Mouse (Mus musculus): ENCODE data around the gene Gsta3. TPM values are rescaled to one million over a fixed set of nuclear protein-coding genes. Genes with fewer than 3 reads are reported as not detected.
"Not testable (repeated sequence)": the region's sequence is repeated elsewhere in the genome, so short reads cannot be mapped to it uniquely, and the experiment has no call there.

Gene Gsta3
- polyA plus RNA-seq, 1 experiment from 2014 or later = not detected

GRCm38 (mm10) chr1:21273091-21273490 is 32.7 kb downstream of the Gsta3 start:
- Histone ChIP-seq H3K4me1 (ENCODE audit: control insufficient read depth, insufficient read depth, low read length) (no peaks in the 10 kb centered on the region), H3K27me3 (ENCODE audit: control insufficient read depth, insufficient read depth, low read length) (no peaks in the 10 kb centered on the region), H3K9ac (replicated peaks; ENCODE audit: low read length) (no peak overlapping the region), H3K4me2 (ENCODE audit: low read depth, low read length) (no peak overlapping the region), H3K9me3 (replicated peaks; ENCODE audit: control insufficient read depth, low read length) (no peaks in the 10 kb centered on the region), H3K27ac (replicated peaks; ENCODE audit: low read depth, low read length) (no peak overlapping the region), H3K36me3 (replicated peaks; ENCODE audit: control insufficient read depth, insufficient read depth, low read depth, low read length) (no peaks in the 10 kb centered on the region), H3K4me3 (ENCODE audit: low read depth, low read length) (no peak overlapping the region)
- DNase-seq (ENCODE audit: low spot score) (no peak), ATAC-seq (replicated peaks; ENCODE audit: insufficient number of reproducible peaks, low FRiP score, low TSS enrichment, low read depth) (no peak)
- 91% methylated on average over 6 of the region's 6 CpGs for WGBS

GRCm38 (mm10) chr1:21274437-21275040 is 34.1 kb downstream of the Gsta3 start:
- H3K9ac ChIP-seq (replicated peaks; ENCODE audit: low read length) = no peak overlapping the region
- no peaks in the 10 kb centered on the region for H3K9me3 ChIP-seq (replicated peaks; ENCODE audit: control insufficient read depth, low read length)
- no peak overlapping the region for H3K4me2 ChIP-seq (ENCODE audit: low read depth, low read length)
- H3K4me1 ChIP-seq (ENCODE audit: control insufficient read depth, insufficient read depth, low read length) = no peaks in the 10 kb centered on the region
- ATAC-seq (replicated peaks; ENCODE audit: insufficient number of reproducible peaks, low FRiP score, low TSS enrichment, low read depth) (no peak), DNase-seq (ENCODE audit: low spot score) (no peak)
- no peaks in the 10 kb centered on the region for H3K36me3 ChIP-seq (replicated peaks; ENCODE audit: control insufficient read depth, insufficient read depth, low read depth, low read length)
- no peak overlapping the region for H3K27ac ChIP-seq (replicated peaks; ENCODE audit: low read depth, low read length)
- WGBS = 76% methylated on average over 2 of the region's 2 CpGs
- H3K4me3 ChIP-seq (ENCODE audit: low read depth, low read length) = no peak overlapping the region
- no peaks in the 10 kb centered on the region for H3K27me3 ChIP-seq (ENCODE audit: control insufficient read depth, insufficient read depth, low read length)

GRCm38 (mm10) chr1:21275366-21275765 is 35.0 kb downstream of the Gsta3 start:
- WGBS = 86% methylated on average over 5 of the region's 5 CpGs
- not testable (repeated sequence) for H3K9me3 ChIP-seq (replicated peaks; ENCODE audit: control insufficient read depth, low read length); H3K36me3 ChIP-seq (replicated peaks; ENCODE audit: control insufficient read depth, insufficient read depth, low read depth, low read length); H3K27ac ChIP-seq (replicated peaks; ENCODE audit: low read depth, low read length); H3K9ac ChIP-seq (replicated peaks; ENCODE audit: low read length); H3K4me1 ChIP-seq (ENCODE audit: control insufficient read depth, insufficient read depth, low read length); H3K27me3 ChIP-seq (ENCODE audit: control insufficient read depth, insufficient read depth, low read length); DNase-seq (ENCODE audit: low spot score); H3K4me3 ChIP-seq (ENCODE audit: low read depth, low read length); H3K4me2 ChIP-seq (ENCODE audit: low read depth, low read length); ATAC-seq (replicated peaks; ENCODE audit: insufficient number of reproducible peaks, low FRiP score, low TSS enrichment, low read depth)

DNA sequence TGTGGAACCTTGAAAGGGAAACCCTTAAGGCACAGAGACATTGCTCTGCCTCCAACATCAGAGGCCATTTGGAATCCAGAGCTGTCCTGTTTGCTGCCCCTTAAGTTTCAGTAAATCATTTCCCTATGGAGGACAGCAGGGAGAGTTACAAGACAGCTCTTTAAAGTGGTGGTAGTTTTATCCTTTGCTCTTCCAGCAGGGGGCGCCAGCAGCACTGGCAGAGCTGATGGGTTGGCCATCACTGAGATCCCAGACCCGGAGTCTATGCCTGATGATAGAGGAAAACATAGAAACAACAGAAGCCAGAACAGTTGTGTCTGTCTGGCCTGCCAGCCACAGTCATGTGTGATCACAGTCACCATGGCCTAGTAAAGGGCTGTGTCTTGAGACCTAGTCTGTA is 35.8 kb downstream of the Gsta3 start:
- not testable (repeated sequence) for ATAC-seq (replicated peaks; ENCODE audit: insufficient number of reproducible peaks, low FRiP score, low TSS enrichment, low read depth); H3K27me3 ChIP-seq (ENCODE audit: control insufficient read depth, insufficient read depth, low read length); DNase-seq (ENCODE audit: low spot score); H3K4me3 ChIP-seq (ENCODE audit: low read depth, low read length); H3K27ac ChIP-seq (replicated peaks; ENCODE audit: low read depth, low read length); H3K4me1 ChIP-seq (ENCODE audit: control insufficient read depth, insufficient read depth, low read length); H3K9me3 ChIP-seq (replicated peaks; ENCODE audit: control insufficient read depth, low read length); H3K9ac ChIP-seq (replicated peaks; ENCODE audit: low read length); H3K36me3 ChIP-seq (replicated peaks; ENCODE audit: control insufficient read depth, insufficient read depth, low read depth, low read length); H3K4me2 ChIP-seq (ENCODE audit: low read depth, low read length)
- 36% methylated on average over 1 of the region's 2 CpGs for WGBS

GRCm38 (mm10) chr1:21280306-21280705 is 39.9 kb downstream of the Gsta3 start:
- no peaks in the 10 kb centered on the region for H3K4me1 ChIP-seq (ENCODE audit: control insufficient read depth, insufficient read depth, low read length)
- no peak for DNase-seq (ENCODE audit: low spot score)
- H3K36me3 ChIP-seq (replicated peaks; ENCODE audit: control insufficient read depth, insufficient read depth, low read depth, low read length) = no peaks in the 10 kb centered on the region
- 78% methylated on average over 2 of the region's 2 CpGs for WGBS
- H3K9me3 ChIP-seq (replicated peaks; ENCODE audit: control insufficient read depth, low read length) = no peaks in the 10 kb centered on the region
- no peak overlapping the region for H3K27ac ChIP-seq (replicated peaks; ENCODE audit: low read depth, low read length)
- no peak overlapping the region for H3K4me2 ChIP-seq (ENCODE audit: low read depth, low read length)
- H3K4me3 ChIP-seq (ENCODE audit: low read depth, low read length) = no peak overlapping the region
- ATAC-seq (replicated peaks; ENCODE audit: insufficient number of reproducible peaks, low FRiP score, low TSS enrichment, low read depth) = no peak
- H3K9ac ChIP-seq (replicated peaks; ENCODE audit: low read length) = no peak overlapping the region
- no peaks in the 10 kb centered on the region for H3K27me3 ChIP-seq (ENCODE audit: control insufficient read depth, insufficient read depth, low read length)

- not testable (repeated sequence) for H3K27ac ChIP-seq (replicated peaks; ENCODE audit: low read depth, low read length); ATAC-seq (replicated peaks; ENCODE audit: insufficient number of reproducible peaks, low FRiP score, low TSS enrichment, low read depth); H3K36me3 ChIP-seq (replicated peaks; ENCODE audit: control insufficient read depth, insufficient read depth, low read depth, low read length); H3K27me3 ChIP-seq (ENCODE audit: control insufficient read depth, insufficient read depth, low read length); H3K9me3 ChIP-seq (replicated peaks; ENCODE audit: control insufficient read depth, low read length); DNase-seq (ENCODE audit: low spot score); H3K4me2 ChIP-seq (ENCODE audit: low read depth, low read length); H3K4me1 ChIP-seq (ENCODE audit: control insufficient read depth, insufficient read depth, low read length); H3K4me3 ChIP-seq (ENCODE audit: low read depth, low read length); H3K9ac ChIP-seq (replicated peaks; ENCODE audit: low read length)
- 65% methylated on average over 2 of the region's 2 CpGs for WGBS
These were observed 44.3 kb downstream of the Gsta3 start for GRCm38 (mm10) chr1:21284644-21285043.

DNA sequence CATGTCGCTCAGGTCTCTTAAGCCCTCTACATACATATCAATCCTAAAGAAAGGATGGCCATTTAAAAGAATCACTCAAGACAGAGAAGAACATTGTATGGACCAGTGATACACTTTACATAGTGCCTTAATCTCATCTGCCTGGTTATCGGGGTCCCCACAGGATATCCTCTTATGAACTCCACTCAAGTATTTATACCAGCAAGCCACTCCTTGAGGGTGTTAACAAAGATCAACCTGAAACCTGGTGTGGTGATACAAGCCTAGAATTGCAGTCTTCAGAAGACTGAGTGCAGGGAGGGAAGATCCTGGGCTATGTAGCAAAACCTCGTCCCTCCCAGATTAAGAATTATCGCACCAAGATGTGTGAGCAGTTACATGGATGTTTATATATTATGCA is 51.0 kb downstream of the Gsta3 start:
- Histone ChIP-seq H3K9ac (replicated peaks; ENCODE audit: low read length) (no peak overlapping the region), H3K4me2 (ENCODE audit: low read depth, low read length) (no peak overlapping the region), H3K36me3 (replicated peaks; ENCODE audit: control insufficient read depth, insufficient read depth, low read depth, low read length) (no peaks in the 10 kb centered on the region), H3K9me3 (replicated peaks; ENCODE audit: control insufficient read depth, low read length) (no peaks in the 10 kb centered on the region), H3K27ac (replicated peaks; ENCODE audit: low read depth, low read length) (no peak overlapping the region), H3K4me3 (ENCODE audit: low read depth, low read length) (no peak overlapping the region), H3K27me3 (ENCODE audit: control insufficient read depth, insufficient read depth, low read length) (no peaks in the 10 kb centered on the region), H3K4me1 (ENCODE audit: control insufficient read depth, insufficient read depth, low read length) (no peaks in the 10 kb centered on the region)
- ATAC-seq (replicated peaks; ENCODE audit: insufficient number of reproducible peaks, low FRiP score, low TSS enrichment, low read depth) (no peak), DNase-seq (ENCODE audit: low spot score) (no peak)
- 93% methylated on average over 4 of the region's 4 CpGs for WGBS

DNA sequence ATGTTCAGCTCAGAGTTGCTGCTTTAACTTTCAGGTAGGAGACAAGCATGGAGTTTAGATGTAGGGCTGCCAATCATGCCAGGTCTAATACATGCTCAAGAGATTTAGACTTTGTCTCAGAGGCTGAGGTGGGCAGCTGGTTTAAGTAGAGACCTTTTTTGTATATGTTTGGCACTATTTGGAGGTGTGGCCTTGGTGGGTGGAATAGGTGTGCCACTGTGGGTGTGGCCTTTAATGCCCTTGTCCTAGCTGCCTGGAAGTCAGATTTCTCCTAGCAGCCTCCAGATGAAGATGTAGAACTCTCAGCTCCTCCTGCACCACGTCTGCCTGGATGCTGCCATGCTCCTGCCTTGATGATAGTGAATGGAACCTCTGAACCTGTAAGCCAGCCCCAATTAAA is 52.2 kb downstream of the Gsta3 start:
- H3K4me2 ChIP-seq (ENCODE audit: low read depth, low read length) = no peak overlapping the region
- no peaks in the 10 kb centered on the region for H3K9me3 ChIP-seq (replicated peaks; ENCODE audit: control insufficient read depth, low read length)
- H3K36me3 ChIP-seq (replicated peaks; ENCODE audit: control insufficient read depth, insufficient read depth, low read depth, low read length) = no peaks in the 10 kb centered on the region
- no peaks in the 10 kb centered on the region for H3K27me3 ChIP-seq (ENCODE audit: control insufficient read depth, insufficient read depth, low read length)
- no peak overlapping the region for H3K27ac ChIP-seq (replicated peaks; ENCODE audit: low read depth, low read length)
- H3K4me3 ChIP-seq (ENCODE audit: low read depth, low read length) = no peak overlapping the region
- DNase-seq (ENCODE audit: low spot score) (no peak), ATAC-seq (replicated peaks; ENCODE audit: insufficient number of reproducible peaks, low FRiP score, low TSS enrichment, low read depth) (no peak)
- H3K9ac ChIP-seq (replicated peaks; ENCODE audit: low read length) = no peak overlapping the region
- 65% methylated on average over 1 of the region's 1 CpGs for WGBS
- no peaks in the 10 kb centered on the region for H3K4me1 ChIP-seq (ENCODE audit: control insufficient read depth, insufficient read depth, low read length)

All from embryonic facial prominence, embryonic 11.5 days (tissue).